In genomic region chr13:65278383-65279341, GRCm38 (mm10) we compare ENCODE assay signal across 8 mouse cellular contexts. TPM values are rescaled to one million over a fixed set of nuclear protein-coding genes. Genes with fewer than 3 reads are reported as not detected.
DNase-seq lines count a peak whose midpoint lies in the region; ATAC-seq lines count a peak whose summit lies in the region.

Gene Zfp369, plus strand, starts transcription at chr13:65278814.

- no peaks in the 10 kb centered on the region; the same call in 1 of the 2 replicates for H3K4me1 ChIP-seq in brown adipose tissue, adult 24 weeks (ENCODE audit: control insufficient read depth, insufficient read depth, insufficient read length, low read length)
- H3K4me1 ChIP-seq in heart, embryonic 13.5 days, result peaks cover 13% of the 10 kb centered on the region
- peaks cover 21% of the 10 kb centered on the region for H3K4me1 ChIP-seq in liver, embryonic 12.5 days
- no peaks in the 10 kb centered on the region for H3K4me1 ChIP-seq in stomach, embryonic 15.5 days

- peak; percentile 93 for ATAC-seq in heart, embryonic 13.5 days (ENCODE audit: extremely low read depth, insufficient number of reproducible peaks, low FRiP score, low TSS enrichment)
- ATAC-seq in liver, embryonic 12.5 days, result peak; percentile 98
- ATAC-seq in stomach, embryonic 15.5 days (ENCODE audit: insufficient read depth, low FRiP score, low read depth), result peak; percentile 99

- peak within 1 kb of the TSS; percentile 89 for H3K27ac ChIP-seq in brown adipose tissue, adult 24 weeks (replicated peaks; ENCODE audit: low read depth, low read length)
- H3K27ac ChIP-seq in heart, embryonic 13.5 days (replicated peaks), result peak within 1 kb of the TSS; percentile 88
- H3K27ac ChIP-seq in liver, embryonic 12.5 days, result peak within 1 kb of the TSS; percentile 86
- H3K27ac ChIP-seq in stomach, embryonic 15.5 days, result peak within 1 kb of the TSS; percentile 91

- H3K4me2 ChIP-seq in heart, embryonic 13.5 days, result peak within 1 kb of the TSS; percentile 84
- peak within 1 kb of the TSS; percentile 79 for H3K4me2 ChIP-seq in liver, embryonic 12.5 days
- peak within 1 kb of the TSS; percentile 66 for H3K4me2 ChIP-seq in stomach, embryonic 15.5 days

- peaks cover 42% of the 10 kb centered on the region for H3K36me3 ChIP-seq in heart, embryonic 13.5 days
- peaks cover 9% of the 10 kb centered on the region for H3K36me3 ChIP-seq in liver, embryonic 12.5 days
- peaks cover 11% of the 10 kb centered on the region; the same call in 1 of the 2 replicates for H3K36me3 ChIP-seq in stomach, embryonic 15.5 days

- H3K4me3 ChIP-seq in brown adipose tissue, adult 24 weeks (ENCODE audit: insufficient read depth, low read depth, low read length), result peak within 1 kb of the TSS; percentile 82
- peak within 1 kb of the TSS; percentile 74 for H3K4me3 ChIP-seq in heart, embryonic 13.5 days
- peak within 1 kb of the TSS; percentile 77 for H3K4me3 ChIP-seq in liver, embryonic 12.5 days
- peak within 1 kb of the TSS; percentile 76 for H3K4me3 ChIP-seq in stomach, embryonic 15.5 days (replicated peaks)

- H3K9me3 ChIP-seq in heart, embryonic 13.5 days, result no peaks in the 10 kb centered on the region; the same call in 1 of the 2 replicates
- no peaks in the 10 kb centered on the region for H3K9me3 ChIP-seq in liver, embryonic 12.5 days (replicated peaks)
- no peaks in the 10 kb centered on the region for H3K9me3 ChIP-seq in stomach, embryonic 15.5 days

- WGBS in heart, embryonic 13.5 days, result under 1% methylated on average over 50 of the region's 50 CpGs
- WGBS in liver, embryonic 12.5 days (ENCODE audit: insufficient replicate concordance), result under 1% methylated on average over 50 of the region's 50 CpGs
- under 1% methylated on average over 50 of the region's 50 CpGs for WGBS in stomach, embryonic 15.5 days

- H3K9ac ChIP-seq in heart, embryonic 13.5 days, result peak within 1 kb of the TSS; percentile 88
- peak within 1 kb of the TSS; percentile 79 for H3K9ac ChIP-seq in liver, embryonic 12.5 days
- H3K9ac ChIP-seq in stomach, embryonic 15.5 days, result peak within 1 kb of the TSS; percentile 61; the same call in 1 of the 2 replicates

- DNase-seq in CD4-positive, CD25-positive, alpha-beta regulatory T cell, adult 2 months (ENCODE audit: low read depth, low spot score), result peak; percentile 95
- peak; percentile 50 for DNase-seq in fat pad, adult 2 months (ENCODE audit: extremely low read depth, low read depth, low spot score)
- DNase-seq in kidney, postnatal 10 days, result peak; percentile 97
- DNase-seq in natural killer cell, adult 2 months (ENCODE audit: low spot score in 2 of 2), result peak; percentile 85 to 88

- H3K27me3 ChIP-seq in heart, embryonic 13.5 days (replicated peaks), result no peaks in the 10 kb centered on the region
- no peaks in the 10 kb centered on the region for H3K27me3 ChIP-seq in liver, embryonic 12.5 days (replicated peaks)
- no peaks in the 10 kb centered on the region for H3K27me3 ChIP-seq in stomach, embryonic 15.5 days (replicated peaks)

RNA-seq across cellular contexts. Expression of gene Zfp369, which starts in this region (rescaled TPM):
- 6.2 and 9.6 TPM in 2 replicates for polyA plus RNA-seq in brown adipose tissue, adult 24 weeks (2012; ENCODE audit: insufficient read depth, insufficient read length, missing spikeins)
- 6.7 and 8.3 TPM in 2 replicates for polyA plus RNA-seq in heart, embryonic 13.5 days (2015; fragmentation: Nextera tagmentation; extraction: Ambion mirVana)
- polyA plus RNA-seq in liver, embryonic 12.5 days (2016; fragmentation: Nextera tagmentation; extraction: Ambion mirVana), result 6.0 and 6.4 TPM in 2 replicates
- 9.0 and 11.2 TPM in 2 replicates for polyA plus RNA-seq in stomach, embryonic 15.5 days (2015; fragmentation: Nextera tagmentation; extraction: Ambion mirVana)

Comparison
In these comparisons a context has a peak if more than half of its experiments do, and no peak if none do; other contexts are left out.
1. Peak in every context shown above with its lines: DNase-seq, ATAC-seq, H3K4me3 ChIP-seq and H3K27ac ChIP-seq.